Mouse (Mus musculus) liver, embryonic 12.5 days (tissue): ENCODE data around the gene Vmn1r132. TPM values are rescaled to one million over a fixed set of nuclear protein-coding genes. Genes with fewer than 3 reads are reported as not detected.
"Not testable (repeated sequence)": the region's sequence is repeated elsewhere in the genome, so short reads cannot be mapped to it uniquely, and the experiment has no call there.

ENCODE experiments used
- ATAC-seq: fragments of 200-750 bp; cut with Nextera tagmentation; 2 replicates; pipeline ENCODE4 v1.8.0; 2017; ENCODE audit warnings: moderate number of reproducible peaks, mild to moderate bottlenecking, moderate library complexity
- H3K27ac ChIP-seq: fragments of 300-500 bp; sonication (generic); 2 replicates; pipeline ENCODE4 v1.5.1; 2016; ENCODE audit warnings: mild to moderate bottlenecking
- H3K27me3 ChIP-seq: fragments of 300-500 bp; sonication (generic); replicated peaks from 2 replicates; pipeline ENCODE4 v1.6.1; 2016; ENCODE audit warnings: mild to moderate bottlenecking, moderate library complexity
- H3K36me3 ChIP-seq: fragments of 300-500 bp; sonication (generic); 2 replicates; pipeline ENCODE4 v1.6.1; 2016; ENCODE audit warnings: mild to moderate bottlenecking, moderate library complexity
- H3K4me1 ChIP-seq: fragments of 300-500 bp; sonication (generic); 2 replicates; pipeline ENCODE4 v1.6.1; 2016
- H3K4me2 ChIP-seq: fragments of 300-500 bp; sonication (generic); 2 replicates; pipeline ENCODE4 v1.6.1; 2016; ENCODE audit warnings: mild to moderate bottlenecking, moderate library complexity
- H3K4me3 ChIP-seq: fragments of 300-500 bp; sonication (generic); 2 replicates; pipeline ENCODE4 v1.5.1; 2016; ENCODE audit warnings: mild to moderate bottlenecking, moderate library complexity
- H3K9ac ChIP-seq: fragments of 300-500 bp; sonication (generic); 2 replicates; pipeline ENCODE4 v1.6.1; 2016; ENCODE audit warnings: mild to moderate bottlenecking, moderate library complexity
- H3K9me3 ChIP-seq: fragments of 300-500 bp; sonication (generic); replicated peaks from 2 replicates; pipeline ENCODE4 v1.6.1; 2016; ENCODE audit warnings: mild to moderate bottlenecking, moderate library complexity
- WGBS: fragments of 180-500 bp; shearing (Covaris S2); methylation state at CpG from one replicate; pipeline ENCODE4 v1.1.7; 2016; ENCODE audit not compliant: insufficient replicate concordance; 5-methylcytosine and 5-hydroxymethylcytosine counted together
- polyA plus RNA-seq: library from polyadenylated mRNA; unstranded; fragments of >200 nt; fragmentation: Nextera tagmentation; extraction: Ambion mirVana; gene quantifications from 2 replicates; pipeline ENCODE4 v1.2.1, GENCODE M21; 2016

Vmn1r132 gene
- polyA plus RNA-seq: not detected in 2 replicates

DNA sequence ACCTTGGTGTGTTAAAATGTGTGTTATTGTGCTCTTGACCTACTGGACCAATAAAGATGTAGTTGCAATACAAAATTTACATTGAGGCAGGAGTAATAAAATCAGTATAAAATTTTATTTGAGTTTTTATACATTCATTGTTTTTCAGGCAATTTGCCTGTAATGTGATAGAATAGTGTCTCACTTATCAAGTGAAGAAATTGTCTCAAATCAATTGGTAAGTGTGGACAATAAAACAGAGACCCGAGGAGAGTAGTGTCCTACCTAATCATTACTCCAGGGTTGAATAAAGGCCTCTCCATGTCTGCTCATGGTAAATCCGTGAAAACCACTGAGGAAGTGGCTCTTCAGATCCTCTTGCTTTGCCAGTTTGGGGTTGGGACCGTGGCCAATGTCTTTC, at the start of gene Vmn1r132:
Gene Vmn1r132, plus strand, starts transcription at position 301 of the 400 bp plus-strand sequence.
- H3K27ac ChIP-seq, H3K4me3 ChIP-seq, H3K9ac ChIP-seq, H3K27me3 ChIP-seq, H3K4me2 ChIP-seq, H3K36me3 ChIP-seq, ATAC-seq, H3K4me1 ChIP-seq, H3K9me3 ChIP-seq: not testable (repeated sequence)
- no CpG with 5 or more reads among the region's 3 CpGs for WGBS

Other genes starting within 250 kb of the Vmn1r132 start
- gene Gm6882, start 181.3 kb upstream of the Vmn1r132 start, polyA plus RNA-seq: not detected in 2 replicates
- not detected in 2 replicates for gene Vmn1r130, start 102.3 kb upstream of the Vmn1r132 start, polyA plus RNA-seq
- gene Vmn1r131, start 68.0 kb upstream of the Vmn1r132 start, polyA plus RNA-seq: not detected in 2 replicates
- not detected in 2 replicates for gene Gm4175, start 147.4 kb downstream of the Vmn1r132 start, polyA plus RNA-seq
- gene Gm4177, start 182.6 kb downstream of the Vmn1r132 start, polyA plus RNA-seq: not detected in 2 replicates
- not detected in 2 replicates for gene Vmn1r135, start 218.3 kb downstream of the Vmn1r132 start, polyA plus RNA-seq
- not detected in 2 replicates for gene Gm5725, start 230.2 kb downstream of the Vmn1r132 start, polyA plus RNA-seq